Mouse (Mus musculus): ENCODE data around the gene Cd4. TPM values are rescaled to one million over a fixed set of nuclear protein-coding genes. Genes with fewer than 3 reads are reported as not detected.

The Cd4 gene
- polyA plus RNA-seq, 1 experiment from 2014 or later = 2.1 TPM

DNA sequence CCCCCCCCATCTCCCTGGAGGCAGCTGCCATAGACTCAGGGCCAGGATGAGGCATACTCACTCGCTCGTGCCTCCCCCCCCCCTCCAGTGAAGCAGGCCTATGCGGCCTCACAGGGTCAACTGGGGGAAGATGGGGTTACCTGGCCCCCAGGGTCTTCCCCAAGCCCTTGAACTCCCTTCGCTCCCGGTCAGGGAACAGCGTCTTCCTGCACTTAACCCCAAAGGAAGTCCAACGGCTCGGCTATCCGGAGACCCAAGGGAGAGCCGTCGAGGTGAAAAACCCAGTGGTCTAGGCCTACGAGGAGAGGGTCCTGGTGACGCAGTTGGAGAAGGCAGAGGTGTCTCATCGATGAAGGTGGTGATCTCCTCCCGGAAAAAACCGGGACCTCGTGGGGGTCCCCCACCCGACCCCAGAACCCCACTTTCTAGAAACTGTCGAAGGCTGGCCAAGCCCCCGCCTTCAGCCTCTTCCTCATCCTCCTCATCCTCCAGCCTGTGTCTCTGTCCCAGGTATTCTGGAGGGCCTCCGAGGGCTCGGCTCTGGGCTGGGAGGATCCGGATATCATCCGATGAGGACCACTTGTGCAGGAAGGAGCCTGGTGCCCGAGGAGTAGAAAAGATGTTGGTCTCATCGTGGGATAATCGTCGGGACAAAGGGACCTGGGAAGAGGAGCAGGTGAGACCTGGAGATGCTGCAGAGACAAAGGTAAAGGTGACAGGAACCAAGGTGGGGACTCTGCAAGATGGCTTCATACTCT is 29.3 kb downstream of the Cd4 start:
- H3K4me1 ChIP-seq (ENCODE audit: control insufficient read depth, insufficient read depth, low read length) = peaks cover 32% of the 10 kb centered on the region
- H3K9ac ChIP-seq (ENCODE audit: low read length) = no peak overlapping the region; the same call in 1 of the 2 replicates
- no peak overlapping the region; the same call in 1 of the 2 replicates for H3K4me2 ChIP-seq (ENCODE audit: low read depth, low read length)
- 70% methylated on average over 28 of the region's 28 CpGs for WGBS
- H3K27me3 ChIP-seq (ENCODE audit: control insufficient read depth, insufficient read depth, low read length) = peaks cover 22% of the 10 kb centered on the region
- no peak overlapping the region for H3K27ac ChIP-seq (ENCODE audit: low read length)
- H3K36me3 ChIP-seq (ENCODE audit: control insufficient read depth, insufficient read depth) = no peaks in the 10 kb centered on the region
- ATAC-seq (replicated peaks; ENCODE audit: extremely low read depth, insufficient read depth, low FRiP score) = no peak
- H3K4me3 ChIP-seq (ENCODE audit: low read length) = no peak overlapping the region; the same call in 1 of the 2 replicates
- H3K9me3 ChIP-seq (replicated peaks; ENCODE audit: control insufficient read depth, low read length) = no peaks in the 10 kb centered on the region

DNA sequence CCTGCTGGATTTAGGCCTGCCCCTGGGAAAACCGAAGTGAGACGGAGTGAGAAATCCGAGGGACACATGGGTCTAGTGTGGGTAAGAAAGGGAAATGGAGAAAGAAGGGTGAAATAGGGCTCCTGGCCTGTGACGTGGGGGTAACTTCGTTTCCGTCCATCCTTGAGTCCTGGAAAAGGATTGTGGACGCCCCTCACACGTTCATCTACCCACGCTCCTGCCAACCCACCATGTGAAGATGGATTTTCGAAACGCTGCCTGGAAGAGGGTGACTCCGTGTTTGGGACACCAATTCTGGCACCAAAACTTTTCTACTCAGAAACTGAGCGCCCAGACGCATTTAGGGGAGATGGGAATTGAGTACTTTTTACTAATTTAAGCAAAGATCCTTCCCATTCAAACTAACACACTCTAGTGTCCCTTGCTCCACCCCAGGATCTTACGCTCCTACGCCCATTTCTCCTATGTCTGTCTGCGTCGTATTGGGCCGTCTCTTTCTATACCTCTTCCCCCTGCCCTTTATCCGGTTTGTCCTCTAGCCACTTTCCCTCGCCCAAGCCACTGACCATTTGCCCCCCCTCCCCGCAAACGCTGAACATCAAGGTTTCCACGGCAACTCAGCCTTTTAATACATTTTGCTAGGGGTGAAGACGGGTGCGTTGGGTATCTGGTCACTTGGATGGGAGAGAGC is 30.0 kb downstream of the Cd4 start:
- H3K9ac ChIP-seq (ENCODE audit: low read length) = peak overlapping the region; percentile 91
- H3K36me3 ChIP-seq (ENCODE audit: control insufficient read depth, insufficient read depth) = no peaks in the 10 kb centered on the region
- 30% methylated on average over 26 of the region's 26 CpGs for WGBS
- H3K27me3 ChIP-seq (ENCODE audit: control insufficient read depth, insufficient read depth, low read length) = peaks cover 22% of the 10 kb centered on the region
- peak overlapping the region; percentile 65 for H3K4me3 ChIP-seq (ENCODE audit: low read length)
- H3K4me1 ChIP-seq (ENCODE audit: control insufficient read depth, insufficient read depth, low read length) = peaks cover 28% of the 10 kb centered on the region
- H3K4me2 ChIP-seq (ENCODE audit: low read depth, low read length) = peak overlapping the region; percentile 91
- peak overlapping the region; percentile 32; the same call in 1 of the 2 replicates for H3K27ac ChIP-seq (ENCODE audit: low read length)
- no peak for ATAC-seq (replicated peaks; ENCODE audit: extremely low read depth, insufficient read depth, low FRiP score)
- H3K9me3 ChIP-seq (replicated peaks; ENCODE audit: control insufficient read depth, low read length) = no peaks in the 10 kb centered on the region

DNA sequence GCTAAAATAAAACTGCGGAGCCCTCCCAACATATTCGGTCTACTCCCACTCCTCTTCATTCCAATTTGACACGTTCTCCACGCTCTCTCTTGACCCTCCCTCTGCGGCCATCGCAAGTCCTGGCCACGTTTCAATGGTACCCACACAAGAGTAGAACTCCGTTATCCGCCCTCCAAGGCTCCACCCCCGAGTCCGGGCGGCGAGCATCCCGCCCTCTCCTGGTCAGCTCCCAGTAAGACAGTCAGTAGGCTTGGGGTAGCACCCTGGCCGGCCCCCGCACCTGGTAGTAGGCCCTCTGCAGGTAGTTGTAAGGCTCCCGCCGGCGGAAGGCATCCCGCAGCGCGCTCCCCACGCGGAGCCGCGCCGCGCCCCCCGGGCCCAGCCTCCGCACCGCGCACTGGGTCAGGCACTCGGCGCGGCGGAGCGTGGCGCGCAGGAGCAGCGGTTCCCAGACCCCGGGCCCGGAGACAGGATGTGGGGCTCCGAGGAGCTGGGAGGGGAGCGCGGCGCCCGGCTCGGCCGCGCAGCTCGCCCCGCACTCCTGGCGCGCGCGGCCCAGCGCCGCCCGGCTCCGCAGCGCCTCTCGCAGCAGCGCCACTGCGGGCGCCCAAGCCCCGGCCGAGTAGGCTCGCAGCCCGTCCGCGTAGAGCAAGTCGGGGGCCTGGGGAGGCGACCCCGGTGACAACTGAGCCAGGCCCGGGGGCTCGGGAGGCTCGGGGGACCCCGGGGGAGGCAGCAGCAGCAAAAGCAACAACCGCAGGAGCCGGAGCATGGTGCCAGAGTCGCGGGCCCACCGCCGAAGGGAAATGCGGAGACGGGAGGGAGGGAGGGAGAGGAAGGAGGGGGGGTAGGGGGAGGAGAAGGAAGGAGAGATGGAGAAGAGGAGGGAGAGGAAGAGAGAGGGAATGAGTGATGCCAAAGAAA is 30.8 kb downstream of the Cd4 start, which contains the start of gene P3h3:
Gene P3h3 (minus strand): TSS at position 837 of the 924 bp plus-strand sequence.
- Histone ChIP-seq H3K27me3 (ENCODE audit: control insufficient read depth, insufficient read depth, low read length) (peaks cover 22% of the 10 kb centered on the region), H3K9ac (ENCODE audit: low read length) (peak within 1 kb of the TSS; percentile 91), H3K4me2 (ENCODE audit: low read depth, low read length) (peak within 1 kb of the TSS; percentile 91), H3K9me3 (replicated peaks; ENCODE audit: control insufficient read depth, low read length) (no peaks in the 10 kb centered on the region), H3K36me3 (ENCODE audit: control insufficient read depth, insufficient read depth) (no peaks in the 10 kb centered on the region), H3K27ac (ENCODE audit: low read length) (peak within 1 kb of the TSS; percentile 90), H3K4me3 (ENCODE audit: low read length) (peak within 1 kb of the TSS; percentile 65), H3K4me1 (ENCODE audit: control insufficient read depth, insufficient read depth, low read length) (peaks cover 20% of the 10 kb centered on the region)
- under 1% methylated on average over 86 of the region's 86 CpGs for whole genome bisulfite sequencing
- ATAC-seq (replicated peaks; ENCODE audit: extremely low read depth, insufficient read depth, low FRiP score) = peak; percentile 77

DNA sequence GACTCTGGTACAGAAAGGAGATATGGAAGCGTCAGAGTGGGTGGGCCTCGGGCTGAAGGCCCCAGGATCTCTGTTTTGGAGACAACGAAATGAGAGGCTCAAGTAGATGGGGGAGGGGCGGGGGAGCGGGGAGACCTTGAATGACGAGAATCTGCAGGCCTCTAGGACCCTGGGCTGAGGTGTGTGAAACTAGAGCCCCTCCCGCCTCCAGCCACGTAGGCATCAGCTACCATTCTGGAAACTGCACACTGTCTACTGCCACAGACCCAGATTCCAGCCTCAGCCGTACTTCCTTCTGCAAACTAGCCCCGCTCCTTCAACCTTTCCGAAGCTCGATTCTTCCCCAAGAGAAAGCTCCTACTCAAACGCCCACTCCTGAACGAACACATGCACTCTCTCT is 31.7 kb downstream of the Cd4 start:
- peaks cover 22% of the 10 kb centered on the region for H3K27me3 ChIP-seq (ENCODE audit: control insufficient read depth, insufficient read depth, low read length)
- H3K36me3 ChIP-seq (ENCODE audit: control insufficient read depth, insufficient read depth) = no peaks in the 10 kb centered on the region
- H3K4me3 ChIP-seq (ENCODE audit: low read length) = peak overlapping the region; percentile 65
- peak overlapping the region; percentile 66; the same call in 1 of the 2 replicates for H3K27ac ChIP-seq (ENCODE audit: low read length)
- ATAC-seq (replicated peaks; ENCODE audit: extremely low read depth, insufficient read depth, low FRiP score) = no peak
- WGBS = 12% methylated on average over 12 of the region's 14 CpGs
- peaks cover 19% of the 10 kb centered on the region for H3K4me1 ChIP-seq (ENCODE audit: control insufficient read depth, insufficient read depth, low read length)
- H3K4me2 ChIP-seq (ENCODE audit: low read depth, low read length) = peak overlapping the region; percentile 91
- H3K9ac ChIP-seq (ENCODE audit: low read length) = peak overlapping the region; percentile 91
- no peaks in the 10 kb centered on the region for H3K9me3 ChIP-seq (replicated peaks; ENCODE audit: control insufficient read depth, low read length)

DNA sequence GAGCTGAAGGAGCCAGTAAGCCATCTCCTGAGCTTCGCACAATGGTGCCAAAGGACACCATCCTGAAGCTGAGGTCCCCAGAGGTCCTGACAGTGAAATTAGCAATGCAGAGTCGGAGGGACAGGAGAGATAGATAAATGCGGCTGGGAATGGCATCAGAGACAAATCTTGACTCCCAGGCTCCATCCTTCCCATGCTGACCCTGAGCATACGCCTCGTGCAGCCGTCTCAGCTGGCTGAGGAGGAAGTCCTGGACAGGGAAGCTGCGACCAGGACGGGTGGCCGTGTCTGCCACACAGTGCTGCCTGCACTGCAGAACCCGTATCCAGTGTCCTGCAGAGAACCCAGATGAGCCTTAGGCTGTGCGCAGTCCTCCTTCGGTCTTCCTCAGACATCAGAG is 33.4 kb downstream of the Cd4 start:
- ATAC-seq (replicated peaks; ENCODE audit: extremely low read depth, insufficient read depth, low FRiP score) = no peak
- peaks cover 17% of the 10 kb centered on the region for H3K27me3 ChIP-seq (ENCODE audit: control insufficient read depth, insufficient read depth, low read length)
- no peaks in the 10 kb centered on the region for H3K36me3 ChIP-seq (ENCODE audit: control insufficient read depth, insufficient read depth)
- H3K4me3 ChIP-seq (ENCODE audit: low read length) = no peak overlapping the region
- no peaks in the 10 kb centered on the region for H3K9me3 ChIP-seq (replicated peaks; ENCODE audit: control insufficient read depth, low read length)
- peaks cover 19% of the 10 kb centered on the region for H3K4me1 ChIP-seq (ENCODE audit: control insufficient read depth, insufficient read depth, low read length)
- WGBS = 57% methylated on average over 12 of the region's 12 CpGs
- H3K4me2 ChIP-seq (ENCODE audit: low read depth, low read length) = no peak overlapping the region
- H3K9ac ChIP-seq (ENCODE audit: low read length) = 0 out of 2 replicates have a peak overlapping the region, but pooled peaks have one; percentile 9
- H3K27ac ChIP-seq (ENCODE audit: low read length) = no peak overlapping the region

DNA sequence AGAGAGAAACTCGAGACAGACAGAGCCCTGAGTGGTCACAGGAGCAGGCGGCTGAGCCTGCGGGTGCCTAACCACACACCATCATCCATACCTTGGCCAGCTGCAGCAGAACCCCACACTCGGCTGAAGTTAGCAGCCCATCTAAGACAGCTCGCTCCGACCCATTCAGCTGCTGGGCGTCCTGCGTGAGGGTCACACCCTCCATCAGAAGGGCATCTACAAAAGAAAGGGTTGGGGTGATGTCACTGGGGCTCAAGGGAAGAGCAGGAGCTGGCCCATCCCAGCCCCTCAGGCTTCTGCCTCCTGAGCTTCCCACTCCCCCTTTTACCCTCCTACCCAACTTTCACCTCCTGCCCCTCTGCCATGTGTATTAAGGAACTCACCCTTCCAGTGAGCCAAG is 37.5 kb downstream of the Cd4 start:
- H3K27me3 ChIP-seq (ENCODE audit: control insufficient read depth, insufficient read depth, low read length) = no peaks in the 10 kb centered on the region
- H3K4me2 ChIP-seq (ENCODE audit: low read depth, low read length) = no peak overlapping the region
- no peak overlapping the region for H3K27ac ChIP-seq (ENCODE audit: low read length)
- H3K4me3 ChIP-seq (ENCODE audit: low read length) = no peak overlapping the region
- no peaks in the 10 kb centered on the region for H3K36me3 ChIP-seq (ENCODE audit: control insufficient read depth, insufficient read depth)
- peaks cover 10% of the 10 kb centered on the region; the same call in 1 of the 2 replicates for H3K4me1 ChIP-seq (ENCODE audit: control insufficient read depth, insufficient read depth, low read length)
- WGBS = 47% methylated on average over 8 of the region's 8 CpGs
- no peak for ATAC-seq (replicated peaks; ENCODE audit: extremely low read depth, insufficient read depth, low FRiP score)
- no peak overlapping the region for H3K9ac ChIP-seq (ENCODE audit: low read length)
- no peaks in the 10 kb centered on the region for H3K9me3 ChIP-seq (replicated peaks; ENCODE audit: control insufficient read depth, low read length)

DNA sequence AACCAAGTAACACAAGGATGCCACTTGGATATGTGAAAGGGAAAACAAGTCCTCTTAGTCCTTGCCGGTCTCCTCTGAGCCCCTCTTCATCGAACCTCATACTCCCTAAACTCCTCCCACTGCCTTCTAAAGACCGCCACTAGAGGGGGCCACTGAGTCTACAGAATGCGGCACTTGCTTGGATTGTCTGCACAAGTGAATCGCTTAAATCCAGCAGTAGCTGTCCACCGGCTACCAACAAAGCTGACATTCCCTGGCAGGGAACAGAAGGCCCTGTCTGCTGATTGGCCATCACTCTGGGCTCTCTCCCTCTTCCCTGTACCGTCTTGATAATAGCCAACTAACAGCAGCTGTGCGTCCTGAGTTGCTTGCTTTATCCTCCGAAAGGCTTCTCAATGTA is 40.7 kb downstream of the Cd4 start:
- Histone ChIP-seq H3K27ac (ENCODE audit: low read length) (no peak overlapping the region), H3K9me3 (replicated peaks; ENCODE audit: control insufficient read depth, low read length) (no peaks in the 10 kb centered on the region), H3K4me3 (ENCODE audit: low read length) (no peak overlapping the region), H3K9ac (ENCODE audit: low read length) (no peak overlapping the region), H3K4me1 (ENCODE audit: control insufficient read depth, insufficient read depth, low read length) (peaks cover 3% of the 10 kb centered on the region; the same call in 1 of the 2 replicates), H3K27me3 (ENCODE audit: control insufficient read depth, insufficient read depth, low read length) (no peaks in the 10 kb centered on the region), H3K4me2 (ENCODE audit: low read depth, low read length) (no peak overlapping the region), H3K36me3 (ENCODE audit: control insufficient read depth, insufficient read depth) (peaks cover 8% of the 10 kb centered on the region; the same call in 1 of the 2 replicates)
- WGBS = 9% methylated on average over 9 of the region's 9 CpGs
- peak; percentile 79 for ATAC-seq (replicated peaks; ENCODE audit: extremely low read depth, insufficient read depth, low FRiP score)

DNA sequence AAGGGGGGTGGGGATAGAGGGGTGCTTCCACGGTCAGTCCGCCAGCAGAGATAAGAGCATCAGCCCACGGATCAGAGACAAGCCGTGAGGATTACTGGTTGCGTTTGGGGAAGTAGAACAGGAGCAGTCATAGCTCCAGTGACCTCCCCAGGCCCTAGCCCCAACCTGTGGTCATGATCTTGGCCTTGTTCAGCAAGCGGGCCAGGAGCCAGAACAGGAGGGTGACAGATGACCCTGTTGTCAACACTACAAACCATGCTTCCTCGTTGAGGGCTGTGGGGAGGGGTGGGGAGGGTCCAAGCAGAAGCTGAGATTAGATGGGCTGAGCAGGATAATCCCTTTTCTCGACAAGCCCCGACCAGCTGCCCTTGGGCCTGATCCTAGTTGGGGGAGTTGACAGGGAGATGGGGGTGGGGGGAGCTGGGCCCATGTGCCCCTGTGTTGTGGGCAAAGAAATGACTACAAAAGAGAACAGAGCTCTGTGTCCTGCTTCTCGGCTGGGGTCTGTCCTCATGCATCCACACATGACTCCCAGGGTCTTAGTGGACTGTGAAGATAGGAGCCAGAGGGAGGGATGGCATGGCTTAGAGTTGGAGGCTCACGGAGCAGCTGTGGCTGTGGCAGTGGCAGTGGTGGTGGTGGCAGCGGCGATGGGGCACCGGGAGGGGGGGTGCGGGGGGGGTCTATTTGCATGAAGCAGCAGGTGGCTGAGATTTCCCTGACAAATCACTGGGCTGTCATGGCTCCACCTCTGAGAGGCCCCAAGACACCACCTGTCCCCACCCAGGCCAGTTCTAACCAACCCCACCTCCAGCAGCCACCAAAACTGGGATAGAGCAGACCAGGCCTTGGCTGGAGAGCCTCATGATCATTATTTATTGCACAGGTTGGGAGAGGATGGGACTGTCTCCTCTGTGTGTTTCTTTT is 47.5 kb downstream of the Cd4 start, which contains the start of gene Gnb3:
Gene Gnb3 (minus strand): TSS at position 35 of the 927 bp plus-strand sequence.
- peak within 1 kb of the TSS; percentile 49 for H3K9ac ChIP-seq (ENCODE audit: low read length)
- no peaks in the 10 kb centered on the region for H3K9me3 ChIP-seq (replicated peaks; ENCODE audit: control insufficient read depth, low read length)
- ATAC-seq (replicated peaks; ENCODE audit: extremely low read depth, insufficient read depth, low FRiP score) = peak; percentile 70
- H3K36me3 ChIP-seq (ENCODE audit: control insufficient read depth, insufficient read depth) = peaks cover 10% of the 10 kb centered on the region; the same call in 1 of the 2 replicates
- H3K27ac ChIP-seq (ENCODE audit: low read length) = peak within 1 kb of the TSS; percentile 20; the same call in 1 of the 2 replicates
- no peaks in the 10 kb centered on the region for H3K27me3 ChIP-seq (ENCODE audit: control insufficient read depth, insufficient read depth, low read length)
- H3K4me2 ChIP-seq (ENCODE audit: low read depth, low read length) = peak within 1 kb of the TSS; percentile 7; the same call in 1 of the 2 replicates
- no peak within 1 kb of the TSS for H3K4me3 ChIP-seq (ENCODE audit: low read length)
- H3K4me1 ChIP-seq (ENCODE audit: control insufficient read depth, insufficient read depth, low read length) = peaks cover 18% of the 10 kb centered on the region
- WGBS = 18% methylated on average over 15 of the region's 15 CpGs
